Mouse (Mus musculus): Measurements from ENCODE around the gene Szt2. TPM values are rescaled to one million over a fixed set of nuclear protein-coding genes. Genes with fewer than 3 reads are reported as not detected.

Szt2 gene
- total RNA-seq, 1 experiment from 2014 or later, result 33.0 TPM

DNA sequence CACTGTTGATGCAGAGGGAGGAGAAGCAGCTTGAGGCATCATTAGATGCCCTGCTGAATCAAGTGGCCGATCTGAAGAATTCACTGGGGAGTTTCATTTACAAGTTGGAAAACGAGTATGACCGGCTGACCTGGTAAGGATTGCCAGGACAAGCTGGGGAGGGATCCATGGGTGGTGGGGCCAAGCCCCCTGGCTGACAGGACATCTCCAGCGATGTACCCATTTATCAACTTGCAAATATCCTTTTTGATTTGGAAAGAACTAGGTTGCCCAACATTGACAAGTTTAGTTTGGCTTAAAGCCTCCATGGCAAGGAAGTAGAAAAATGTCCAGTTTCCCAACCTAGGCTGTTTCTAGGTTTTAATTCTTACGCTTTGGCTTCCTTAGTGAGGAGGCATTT is 1.8 kb upstream of the Szt2 start:
- DNase-seq, result no peak

DNA sequence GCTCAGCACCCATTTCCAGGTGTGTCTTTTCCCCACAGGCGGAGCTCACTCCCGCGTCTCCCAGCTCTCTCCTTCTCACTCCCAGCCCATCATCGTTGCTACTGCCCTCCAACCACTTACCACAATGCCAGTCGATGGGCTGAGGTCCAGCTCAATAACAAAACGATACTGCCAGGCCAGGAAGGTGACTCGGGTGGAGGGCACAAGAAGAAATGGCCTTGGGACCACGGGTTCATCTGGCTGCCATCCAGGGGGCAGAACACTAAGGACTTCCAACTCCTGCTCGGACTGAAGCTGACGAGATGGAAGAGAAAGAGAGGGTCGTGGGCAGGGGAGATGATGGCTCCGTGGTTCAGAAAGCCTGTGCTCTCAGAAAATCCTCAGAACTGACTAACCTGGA is 6.4 kb downstream of the Szt2 start:
- DNase-seq, result peak; percentile 32

GRCm38 (mm10) chr4:118401918-118402317 is 7.2 kb downstream of the Szt2 start:
- DNase-seq, result no peak

GRCm38 (mm10) chr4:118401421-118401820 is 7.7 kb downstream of the Szt2 start:
- DNase-seq, result no peak

GRCm38 (mm10) chr4:118398400-118398799 is 10.7 kb downstream of the Szt2 start:
- DNase-seq, result no peak

- DNase-seq, result no peak
Observed at GRCm38 (mm10) chr4:118396433-118396832, 12.6 kb downstream of the Szt2 start.

DNA sequence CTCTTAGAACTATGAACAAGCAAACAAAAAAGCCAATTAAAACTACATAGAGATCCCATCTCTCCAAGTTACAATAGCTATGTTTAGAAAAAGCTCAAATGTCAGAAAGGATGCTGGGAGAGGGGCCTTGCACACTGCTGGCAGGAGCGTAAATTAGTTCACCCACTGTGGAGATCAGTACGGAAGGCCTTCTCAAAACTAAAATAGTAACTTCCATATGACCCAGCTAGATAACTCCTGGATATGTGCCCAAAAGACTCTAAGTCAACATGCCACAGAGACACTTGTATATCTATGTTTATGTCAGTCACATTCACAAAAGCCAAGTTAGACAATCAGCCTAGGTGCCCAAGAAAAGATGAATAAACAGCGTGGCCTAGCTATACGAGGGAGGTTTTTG is 13.8 kb downstream of the Szt2 start:
- no peak for DNase-seq

DNA sequence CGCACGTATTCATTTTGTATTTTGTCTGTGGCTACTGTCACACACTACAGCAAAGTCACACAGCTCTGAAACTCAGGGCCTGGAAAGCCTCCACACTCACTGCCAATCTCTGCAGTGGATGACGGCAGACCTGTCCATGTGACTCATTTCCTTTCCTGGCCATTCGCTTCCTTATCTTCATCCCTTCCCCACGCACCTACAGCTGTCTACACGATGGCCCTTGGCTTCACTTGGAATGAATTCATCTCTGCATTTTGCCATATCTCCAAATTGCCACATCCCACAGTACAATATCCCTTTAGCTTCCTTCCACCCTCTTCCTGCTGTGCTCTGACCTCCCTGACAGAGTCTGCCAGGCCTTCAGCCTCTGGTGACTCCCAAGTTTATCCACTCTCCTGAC is 14.6 kb downstream of the Szt2 start:
- DNase-seq, result no peak

DNA sequence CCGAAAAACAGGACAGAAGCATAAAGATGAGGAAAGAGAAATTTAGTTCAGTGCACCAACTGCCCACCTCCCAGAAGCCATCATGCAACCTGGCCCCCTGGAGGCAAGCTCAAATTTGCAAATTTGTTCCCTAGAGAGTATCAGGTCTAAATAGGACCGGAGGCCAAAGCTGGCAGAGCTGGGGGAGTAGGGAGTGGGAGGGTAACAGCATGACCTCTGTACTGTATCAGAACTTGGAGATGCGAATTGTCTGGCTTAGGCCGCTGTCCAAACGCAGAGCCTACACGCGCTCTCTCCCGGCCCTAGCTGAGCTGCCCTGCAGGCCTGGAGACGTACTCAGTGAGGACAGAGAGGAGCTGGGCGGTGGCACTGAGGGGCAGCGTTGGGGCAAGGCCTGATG is 18.9 kb downstream of the Szt2 start:
- no peak for DNase-seq

DNA sequence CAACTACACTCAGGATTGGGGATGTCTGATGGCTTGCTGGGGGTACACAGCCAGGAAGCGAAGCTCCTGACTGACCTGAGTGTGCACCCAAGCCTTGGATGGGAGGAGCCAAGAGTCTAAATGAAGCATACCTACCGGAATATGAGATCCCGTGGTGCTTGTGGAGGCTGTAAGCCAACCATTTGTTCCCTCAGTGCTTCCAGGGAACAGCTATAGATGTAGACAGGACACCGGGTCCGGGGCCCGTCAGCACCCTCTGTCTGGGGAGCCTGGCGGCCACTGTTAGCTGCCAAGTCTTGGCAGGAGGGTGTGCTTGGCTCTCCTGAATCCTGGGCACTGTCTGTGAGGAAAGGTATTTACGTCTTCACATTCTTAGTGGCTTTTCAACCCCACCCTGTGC is 21.8 kb downstream of the Szt2 start:
- no peak for DNase-seq

DNA sequence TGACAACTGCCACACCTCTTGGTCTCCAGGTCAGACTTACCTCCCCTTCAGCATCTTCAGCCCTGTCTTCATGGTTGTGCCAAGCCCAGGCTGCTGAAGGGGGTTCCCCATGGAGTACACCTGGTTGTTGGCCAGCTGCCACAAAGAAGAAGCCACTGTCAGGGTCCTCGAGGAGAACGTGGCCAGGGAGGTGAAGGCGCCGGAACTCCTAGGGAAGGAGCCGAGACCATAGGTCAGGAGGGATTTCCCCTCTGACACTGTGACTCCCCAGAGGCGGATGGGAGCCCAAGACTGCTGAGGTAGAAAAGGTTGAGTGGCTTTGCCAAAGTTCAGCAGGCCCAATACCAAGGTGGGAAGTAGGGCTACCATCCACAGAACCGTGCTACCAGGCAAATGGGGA is 25.8 kb downstream of the Szt2 start:
- DNase-seq, result no peak

GRCm38 (mm10) chr4:118375999-118376398 is 33.1 kb downstream of the Szt2 start:
- DNase-seq, result no peak

DNA sequence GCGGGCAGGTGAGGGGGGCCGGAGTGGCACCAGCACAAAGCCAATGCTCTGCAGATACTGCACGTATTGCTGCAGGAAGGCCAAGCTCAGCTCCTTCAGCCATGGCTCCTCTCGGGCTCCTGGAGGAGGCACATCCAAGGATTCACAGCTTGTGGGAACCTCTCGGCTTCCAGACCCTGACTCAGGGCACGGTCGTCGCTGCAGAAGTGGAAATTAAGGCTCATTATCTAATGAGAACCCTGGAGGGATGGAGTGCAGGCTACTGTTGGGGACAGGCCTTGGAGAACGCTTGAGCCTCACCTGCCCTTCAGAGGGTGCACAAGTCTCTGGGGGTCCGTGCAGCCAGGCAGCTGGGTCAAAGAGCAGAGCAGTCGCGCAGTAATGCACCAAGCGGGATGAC is 37.3 kb downstream of the Szt2 start:
- DNase-seq, result no peak

GRCm38 (mm10) chr4:118368616-118369015 is 40.5 kb downstream of the Szt2 start:
- no peak for DNase-seq

GRCm38 (mm10) chr4:118367551-118367950 is 41.5 kb downstream of the Szt2 start:
- DNase-seq, result no peak

DNA sequence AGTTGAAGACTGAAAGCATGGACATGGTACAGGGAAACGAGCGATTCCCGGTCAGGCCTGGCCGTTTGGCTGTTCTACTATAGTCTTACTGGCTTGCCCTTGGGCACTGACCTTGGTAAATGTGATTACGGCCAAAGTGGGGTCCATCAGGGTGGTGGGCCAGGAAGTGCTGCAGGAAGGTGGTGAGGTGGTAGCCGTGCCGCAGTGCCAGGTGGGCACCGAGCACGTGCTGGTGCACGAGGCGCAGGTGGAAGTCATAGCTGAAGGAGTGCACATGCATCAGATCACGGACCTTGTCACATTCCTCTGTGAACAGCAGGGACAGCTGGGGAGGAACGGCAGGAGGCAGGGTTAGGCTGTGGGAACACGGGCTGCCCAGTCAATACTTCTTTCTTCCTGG is 43.1 kb downstream of the Szt2 start:
- DNase-seq, result no peak

GRCm38 (mm10) chr4:118364641-118365040 is 44.4 kb downstream of the Szt2 start:
- no peak for DNase-seq

DNA sequence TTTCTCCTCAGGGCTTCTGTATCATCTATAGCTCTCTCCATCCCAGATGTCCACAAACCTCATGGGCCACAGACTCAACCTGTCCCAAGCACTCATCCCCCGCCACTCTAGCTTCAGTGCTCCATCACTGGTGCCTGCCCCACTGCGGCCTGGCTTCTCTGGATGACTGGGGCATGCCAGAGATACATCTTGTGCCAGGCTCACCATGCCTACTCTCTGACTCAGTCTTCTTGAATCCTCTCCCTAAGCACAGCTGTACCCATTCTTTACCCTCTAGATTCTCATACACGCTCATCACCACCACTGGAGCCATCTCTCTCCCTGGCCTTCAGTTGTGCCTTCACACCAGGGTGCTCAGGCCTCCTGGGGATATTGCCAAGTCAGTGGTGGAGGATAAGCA is 45.1 kb downstream of the Szt2 start:
- no peak for DNase-seq

DNA sequence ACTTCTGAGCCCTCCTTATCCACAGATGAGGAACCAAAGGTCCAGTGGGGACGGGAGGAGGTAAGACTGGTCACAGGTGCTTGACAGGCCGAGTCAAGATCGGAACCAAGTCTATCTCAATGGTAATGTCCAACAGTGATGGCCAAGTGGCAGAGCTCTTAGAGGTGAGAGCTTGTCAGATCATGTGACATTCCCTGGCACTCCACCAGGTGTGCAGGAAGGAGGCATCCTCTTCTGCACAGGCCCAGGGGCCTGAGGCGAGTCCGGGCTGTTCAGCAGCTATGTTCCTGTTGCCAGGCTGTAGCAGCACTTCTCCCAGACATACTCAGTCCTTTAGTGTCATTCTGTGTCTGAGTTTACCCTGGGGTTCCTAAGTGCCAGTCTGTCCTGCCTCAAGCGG is 46.2 kb downstream of the Szt2 start:
- no peak for DNase-seq

DNA sequence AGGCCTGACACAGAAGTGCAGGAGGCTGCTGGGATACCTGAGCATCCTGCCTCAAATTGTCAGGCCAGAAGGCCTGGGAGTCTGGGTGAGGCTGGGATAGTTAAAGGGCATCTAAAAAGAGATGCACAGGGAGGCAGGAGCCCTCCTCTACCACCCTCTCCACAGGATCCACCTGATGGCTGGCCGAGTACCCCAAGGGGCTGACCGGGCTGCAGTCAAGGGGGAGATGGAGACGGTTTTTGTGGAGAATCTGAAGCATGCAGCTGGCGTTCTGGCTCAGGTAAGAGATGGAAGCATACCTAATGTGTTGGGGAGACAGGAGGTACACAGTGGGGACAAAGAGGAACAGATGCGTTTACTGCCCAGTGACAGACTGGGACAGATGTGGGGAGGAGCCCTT is 47.6 kb downstream of the Szt2 start:
- DNase-seq, result no peak

GRCm38 (mm10) chr4:118359896-118360720 is 49.0 kb downstream of the Szt2 start:
- DNase-seq, result peak; percentile 77

GRCm38 (mm10) chr4:118359211-118359895 is 49.7 kb downstream of the Szt2 start:
- no peak for DNase-seq

DNA sequence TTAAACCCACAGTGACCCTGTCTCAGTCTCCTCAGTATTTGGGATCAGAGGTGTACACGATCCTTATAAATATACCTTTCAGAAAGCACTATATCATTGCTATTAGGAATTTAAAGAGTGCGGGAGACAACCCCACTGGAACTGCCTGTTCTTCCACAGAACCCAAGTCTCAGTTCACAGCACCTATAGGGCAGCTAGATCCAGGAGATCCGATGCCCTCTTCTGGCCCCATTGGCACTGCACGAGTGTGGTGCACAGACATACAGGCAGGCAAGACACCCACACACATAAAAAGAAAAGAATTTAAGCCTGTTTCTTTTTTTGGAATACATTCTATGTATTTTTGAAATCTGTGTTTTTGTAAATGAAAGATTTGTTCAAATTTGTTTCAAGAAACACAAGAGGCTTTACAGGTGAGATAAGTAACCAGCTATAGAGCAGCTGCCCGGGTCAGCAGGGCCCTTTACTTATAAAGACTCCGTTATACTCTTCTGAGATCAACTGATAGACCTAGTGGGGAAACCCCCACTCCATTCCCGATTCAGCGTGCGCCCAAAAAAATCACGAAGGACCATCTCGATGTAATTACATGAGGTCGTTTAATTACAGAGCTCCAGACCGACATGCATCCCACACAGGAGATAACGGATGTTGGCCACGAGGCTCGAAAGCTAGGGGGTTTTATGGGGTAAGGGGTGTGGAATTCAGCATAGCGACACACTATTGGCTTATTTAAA is 50.7 kb downstream of the Szt2 start:
- no peak for DNase-seq
